Mouse (Mus musculus) mouse embryonic stem cell (cell line): Measurements from ENCODE around the gene C9.

Source experiments
- in situ Hi-C, 2 experiments: fragments of 300-500 bp; cut with MboI; formaldehyde crosslinking; loops; 1 replicate in 1 of 2; 3 replicates in 1 of 2; pipeline ENCODE4 v1.14.3; 2019 to 2020; ENCODE audit warnings: low sequenced_read_pairs in 2 of 2, low pct_unique_long_range_greater_than_20kb in 1 of 2, mixed read lengths in 1 of 2; ENCODE audit not compliant: unreplicated experiment in 1 of 2

The C9 gene

GRCm38 (mm10) chr15:6463361-6463923 lies 18.3 kb downstream of the C9 start:
- in situ Hi-C loops, result no loop called here

- in situ Hi-C loops, result no loop called here
Observed at GRCm38 (mm10) chr15:6466995-6467394, 21.9 kb downstream of the C9 start.

GRCm38 (mm10) chr15:6468845-6469244 lies 23.7 kb downstream of the C9 start:
- in situ Hi-C loops, result no loop called here

GRCm38 (mm10) chr15:6469384-6469783 lies 24.3 kb downstream of the C9 start:
- in situ Hi-C loops, result no loop called here

GRCm38 (mm10) chr15:6483561-6483960 lies 38.4 kb downstream of the C9 start:
- in situ Hi-C loops, result no loop called here

- in situ Hi-C loops, result no loop called here
Observed at GRCm38 (mm10) chr15:6492386-6492785, 47.3 kb downstream of the C9 start.

- in situ Hi-C loops, result no loop called here
Observed at GRCm38 (mm10) chr15:6498396-6499070, 53.4 kb downstream of the C9 start.

- in situ Hi-C loops, result no loop called here
Observed at GRCm38 (mm10) chr15:6500787-6501186, 55.7 kb downstream of the C9 start.

- in situ Hi-C loops, result no loop called here
Observed at GRCm38 (mm10) chr15:6517525-6517924, 72.4 kb downstream of the C9 start.

- in situ Hi-C loops, result no loop called here
Observed at GRCm38 (mm10) chr15:6519417-6520255, 74.5 kb downstream of the C9 start.

GRCm38 (mm10) chr15:6520505-6521155 lies 75.5 kb downstream of the C9 start:
- in situ Hi-C loops, result no loop called here

GRCm38 (mm10) chr15:6522653-6523167 lies 77.6 kb downstream of the C9 start, which contains the start of gene Fyb:
Gene Fyb (plus strand): TSS chr15:6522853.
- in situ Hi-C loops, result no loop called here

- in situ Hi-C loops, result no loop called here
Observed at GRCm38 (mm10) chr15:6524801-6525200, 79.7 kb downstream of the C9 start.

- in situ Hi-C loops, result no loop called here
Observed at GRCm38 (mm10) chr15:6525386-6525785, 80.3 kb downstream of the C9 start.

- in situ Hi-C loops, result no loop called here
Observed at GRCm38 (mm10) chr15:6533858-6534343, 88.8 kb downstream of the C9 start.

GRCm38 (mm10) chr15:6534592-6534991 lies 89.5 kb downstream of the C9 start:
- in situ Hi-C loops, result no loop called here

GRCm38 (mm10) chr15:6539639-6540338 lies 94.7 kb downstream of the C9 start:
- in situ Hi-C loops, result no loop called here
